11 mouse cellular contexts compared by ENCODE assay signal in the genomic region with DNA sequence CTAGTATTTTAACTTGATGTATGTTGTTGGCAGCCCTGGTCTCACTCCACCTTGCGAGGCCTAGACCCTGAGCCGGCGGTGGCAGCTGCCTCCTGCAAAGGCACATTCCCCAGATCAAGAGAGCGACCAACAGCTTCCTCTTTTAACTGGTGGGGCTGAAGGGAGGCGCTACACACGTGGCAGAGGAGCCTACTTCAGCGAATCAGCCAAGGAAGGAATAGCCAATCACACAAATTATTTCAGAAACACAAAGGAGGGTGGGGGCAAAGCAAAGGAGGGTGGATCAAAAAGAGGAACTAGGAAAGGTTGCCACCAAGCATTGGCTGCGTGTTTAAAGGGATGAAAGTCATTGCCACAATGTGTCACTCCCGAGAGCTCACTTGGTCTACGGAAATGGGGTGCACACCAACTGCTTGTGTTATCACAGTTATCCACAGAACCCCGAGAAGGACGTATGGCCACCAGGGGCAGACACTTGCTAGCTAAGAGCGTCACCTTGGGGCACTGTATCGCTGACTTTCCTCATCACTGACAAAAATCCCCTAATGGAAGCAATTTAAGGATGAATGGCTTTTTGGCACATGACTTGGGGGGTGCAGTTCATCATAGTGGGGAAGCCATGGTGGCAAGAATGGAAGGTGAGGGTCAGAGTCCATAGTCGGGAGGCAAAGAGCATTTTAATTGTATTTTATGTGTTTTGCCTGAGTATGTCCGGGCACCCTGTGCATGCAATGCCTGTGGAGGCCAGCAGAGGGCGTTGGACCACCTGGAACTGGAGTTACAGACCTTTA. TPM values are rescaled to one million over a fixed set of nuclear protein-coding genes. Genes with fewer than 3 reads are reported as not detected.
DNase-seq lines count a peak whose midpoint lies in the region; ATAC-seq and TF ChIP-seq lines count a peak whose summit lies in the region.
"Had no signal": no experiment of that assay in that cellular context is flagged by ENCODE, and none has a peak within 500 bp of the region (broad histone marks: within the 10 kb centered on the region; RNA-seq: fewer than 3 reads in every experiment).

No protein-coding gene starts in this region.

- H3K9ac ChIP-seq in MEL (ENCODE audit: control insufficient read depth, low read depth, low read length, poor library complexity, severe bottlenecking): peak overlapping the region; percentile 45
- H3K9ac ChIP-seq in liver, embryonic 14.5 days (replicated peaks): no peak overlapping the region
- no peak overlapping the region for H3K9ac ChIP-seq in forebrain, embryonic 16.5 days (replicated peaks; ENCODE audit: low read depth, low read length)
- H3K9ac ChIP-seq: heart, embryonic 15.5 days; midbrain, embryonic 13.5 days had no signal

- H3K4me3 ChIP-seq in MEL (ENCODE audit: control insufficient read depth in 1 of 2, insufficient read depth in 1 of 2, low read depth in 2 of 2, low read length in 2 of 2): peak overlapping the region in 1 of 2 experiments; percentile 0; a peak in 1 of 4 replicates
- H3K4me3 ChIP-seq in liver, embryonic 14.5 days (ENCODE audit: insufficient read depth in 1 of 2, low read depth in 2 of 2, low read length in 2 of 2): no peak overlapping the region
- no peak overlapping the region for H3K4me3 ChIP-seq in forebrain, embryonic 16.5 days (replicated peaks; ENCODE audit: low read length)
- no peak overlapping the region for H3K4me3 ChIP-seq in heart, embryonic 10.5 days
- H3K4me3 ChIP-seq: heart, embryonic 15.5 days; midbrain, embryonic 13.5 days had no signal

- peaks cover 26 to 41% of the 10 kb centered on the region in 2 experiments for H3K4me1 ChIP-seq in MEL (ENCODE audit: control insufficient read depth in 1 of 2, insufficient read depth in 2 of 2, low read length in 2 of 2)
- 0 out of 4 replicates have a peak, but pooled peaks cover 0 to 2% of the 10 kb centered on the region in 2 experiments for H3K4me1 ChIP-seq in liver, embryonic 14.5 days (replicated peaks; ENCODE audit: control insufficient read depth in 2 of 2, insufficient read depth in 2 of 2, low read length in 1 of 2)
- H3K4me1 ChIP-seq in forebrain, embryonic 16.5 days (replicated peaks; ENCODE audit: control insufficient read depth, insufficient read depth, low read length): peaks cover 10% of the 10 kb centered on the region; the same call in 1 of the 2 replicates
- H3K4me1 ChIP-seq in heart, embryonic 10.5 days: peaks cover 8% of the 10 kb centered on the region; the same call in 1 of the 2 replicates

- TF ChIP-seq CTCF in MEL (IDR thresholded peaks at IDR 0.05 in 2 of 3, conservative IDR thresholded peaks at IDR 0.05 in 1 of 3; ENCODE audit: control insufficient read depth in 1 of 3, insufficient read depth in 1 of 3, low read depth in 2 of 3, low read length in 3 of 3, poor library complexity in 1 of 3, severe bottlenecking in 1 of 3): peak; percentile 62 to 89 (median 86)
- TF ChIP-seq CTCF in liver, embryonic 14.5 days (IDR thresholded peaks at IDR 0.05; ENCODE audit: low read depth): peak; percentile 73

- peak overlapping the region; percentile 75 for H3K27ac ChIP-seq in MEL (ENCODE audit: control insufficient read depth, low read depth, low read length)
- H3K27ac ChIP-seq in liver, embryonic 14.5 days: no peak overlapping the region
- no peak overlapping the region for H3K27ac ChIP-seq in forebrain, embryonic 16.5 days (ENCODE audit: low read length)
- no peak overlapping the region for H3K27ac ChIP-seq in heart, embryonic 10.5 days
- H3K27ac ChIP-seq: heart, embryonic 15.5 days; midbrain, embryonic 13.5 days had no signal

- peak; percentile 80 to 99 for TF ChIP-seq POLR2A in MEL (IDR thresholded peaks at IDR 0.05; ENCODE audit: control insufficient read depth in 1 of 2, insufficient read depth in 1 of 2, low read depth in 1 of 2, low read length in 2 of 2, poor library complexity in 1 of 2)

- peaks cover 41 to 53% of the 10 kb centered on the region in 2 experiments for H3K36me3 ChIP-seq in MEL (ENCODE audit: control insufficient read depth in 1 of 2, insufficient read depth in 2 of 2, low read length in 2 of 2)
- peaks cover 8% of the 10 kb centered on the region for H3K36me3 ChIP-seq in liver, embryonic 14.5 days (replicated peaks; ENCODE audit: control insufficient read depth, insufficient read depth, low read depth)
- H3K36me3 ChIP-seq in forebrain, embryonic 16.5 days (ENCODE audit: control insufficient read depth, insufficient read depth): no peaks in the 10 kb centered on the region
- H3K36me3 ChIP-seq in heart, embryonic 10.5 days: peaks cover 13% of the 10 kb centered on the region
- H3K36me3 ChIP-seq: heart, embryonic 15.5 days; midbrain, embryonic 13.5 days had no signal

- H3K27me3 ChIP-seq in MEL (ENCODE audit: control insufficient read depth in 1 of 2, insufficient read depth in 2 of 2, low read length in 2 of 2): no peaks in the 10 kb centered on the region
- no peaks in the 10 kb centered on the region for H3K27me3 ChIP-seq in liver, embryonic 14.5 days (ENCODE audit: control insufficient read depth, insufficient read depth, low read length)
- H3K27me3 ChIP-seq in forebrain, embryonic 16.5 days (replicated peaks; ENCODE audit: control insufficient read depth, insufficient read depth, low read length): no peaks in the 10 kb centered on the region
- H3K27me3 ChIP-seq in heart, embryonic 10.5 days (ENCODE audit: insufficient read depth, poor library complexity, severe bottlenecking): no peaks in the 10 kb centered on the region
- H3K27me3 ChIP-seq: heart, embryonic 15.5 days; midbrain, embryonic 13.5 days had no signal

- 32% methylated on average over 17 of the region's 17 CpGs for WGBS in liver, embryonic 14.5 days (ENCODE audit: insufficient replicate concordance)
- WGBS in forebrain, embryonic 16.5 days: 89% methylated on average over 17 of the region's 17 CpGs
- 85% methylated on average over 17 of the region's 17 CpGs for WGBS in heart, embryonic 10.5 days

- H3K4me2 ChIP-seq in liver, embryonic 14.5 days (ENCODE audit: low read depth): no peak overlapping the region
- no peak overlapping the region for H3K4me2 ChIP-seq in forebrain, embryonic 16.5 days (ENCODE audit: low read length)
- H3K4me2 ChIP-seq: heart, embryonic 15.5 days; midbrain, embryonic 13.5 days had no signal

- no peaks in the 10 kb centered on the region for H3K9me3 ChIP-seq in MEL (replicated peaks; ENCODE audit: insufficient read depth, low read length)
- H3K9me3 ChIP-seq in liver, embryonic 14.5 days (ENCODE audit: control insufficient read depth, low read length): peaks cover 2% of the 10 kb centered on the region; the same call in 1 of the 2 replicates
- no peaks in the 10 kb centered on the region for H3K9me3 ChIP-seq in forebrain, embryonic 16.5 days (ENCODE audit: control insufficient read depth, low read length)
- H3K9me3 ChIP-seq in heart, embryonic 10.5 days: 0 out of 2 replicates have a peak, but pooled peaks cover 3% of the 10 kb centered on the region
- H3K9me3 ChIP-seq: heart, embryonic 15.5 days; midbrain, embryonic 13.5 days had no signal

- TF ChIP-seq EP300 in MEL (IDR thresholded peaks at IDR 0.05; ENCODE audit: low read depth in 1 of 2, low read length in 2 of 2): peak; percentile 65 to 69
- TF ChIP-seq EP300 in liver, embryonic 14.5 days (IDR thresholded peaks at IDR 0.05; ENCODE audit: low read depth): no peak

- peak; percentile 63 for ATAC-seq in liver, embryonic 14.5 days (ENCODE audit: insufficient read depth)
- no peak for ATAC-seq in forebrain, embryonic 16.5 days
- ATAC-seq: midbrain, embryonic 13.5 days had no signal

- DNase-seq in adrenal gland, adult 2 months: peak; percentile 21
- DNase-seq in adrenal gland, postnatal 10 days: no peak
- DNase-seq in MEL (ENCODE audit: low read depth, low spot score): peak; percentile 99
- DNase-seq in liver, embryonic 14.5 days (ENCODE audit: low read depth in 3 of 3, low spot score in 3 of 3): peak in 1 of 3 experiments; percentile 55
- peak; percentile 38 for DNase-seq in spleen, adult 12 weeks (ENCODE audit: low spot score)
- DNase-seq in layer of hippocampus, postnatal 25 days (ENCODE audit: extremely low spot score in 1 of 2, low spot score in 1 of 2): no peak
- no peak for DNase-seq in heart, embryonic 10.5 days (ENCODE audit: low spot score)
- DNase-seq: cerebellum, adult 8-10 months had no signal

- TF ChIP-seq RAD21 in MEL (IDR thresholded peaks at IDR 0.05; ENCODE audit: low read depth, low read length): peak; percentile 28

- peaks cover 66% of the 10 kb centered on the region for H3K79me2 ChIP-seq in MEL (ENCODE audit: control insufficient read depth, insufficient read depth, low read length, poor library complexity)

TF ChIP-seq in MEL, 35 proteins besides CTCF, POLR2A, EP300 and RAD21 (continues in another document):
- TF ChIP-seq MYB (IDR thresholded peaks at IDR 0.05; ENCODE audit: low read depth, low read length): peak; percentile 58
- peak; percentile 31 for TF ChIP-seq TAL1 (IDR thresholded peaks at IDR 0.05; ENCODE audit: low read length)
- TF ChIP-seq NELFE (IDR thresholded peaks at IDR 0.05; ENCODE audit: low read depth, low read length): peak; percentile 91
- TF ChIP-seq ZMIZ1 (IDR thresholded peaks at IDR 0.05; ENCODE audit: low read depth, low read length): peak; percentile 90
- no peak for TF ChIP-seq USF2 (IDR thresholded peaks at IDR 0.05; ENCODE audit: borderline replicate concordance in 1 of 2, insufficient read depth in 1 of 2, low read depth in 1 of 2, low read length in 2 of 2)
- no peak; the same call in 1 of the 2 replicates for TF ChIP-seq E2F4 (IDR thresholded peaks at IDR 0.05; ENCODE audit: borderline replicate concordance, low read depth, low read length)
- TF ChIP-seq KAT2A (conservative IDR thresholded peaks at IDR 0.05; ENCODE audit: low read depth, low read length): peak; percentile 49; the same call in 1 of the 2 replicates
- peak; percentile 100 for TF ChIP-seq SIN3A (IDR thresholded peaks at IDR 0.05; ENCODE audit: low read length)
- no peak; the same call in 1 of the 2 replicates for TF ChIP-seq MAFK (IDR thresholded peaks at IDR 0.05; ENCODE audit: borderline replicate concordance, low read depth, low read length)
- TF ChIP-seq MAX (IDR thresholded peaks at IDR 0.05; ENCODE audit: low read length): peak; percentile 97
- no peak for TF ChIP-seq JUND (IDR thresholded peaks at IDR 0.05; ENCODE audit: low read depth, low read length)

RNA-seq across cellular contexts. Expression of a gene that starts 20.1 kb away (rescaled TPM):
- total RNA-seq in adrenal gland, adult 2 months (2021): 10 to 100 TPM; 72.9 to 82.5 TPM
- polyA plus RNA-seq in adrenal gland, adult 2 months (2012; rRNA removed): 19.1 and 30.8 TPM in 2 replicates
- 10 to 100 TPM; 53.0 to 60.6 TPM for total RNA-seq in adrenal gland, postnatal 10 days (2021)
- 64.1 and 90.2 TPM in 2 replicates for total RNA-seq in MEL (2012; rRNA removed)
- 100 to 1,000 TPM in 1 of 2 experiments, 10 to 100 TPM in 1; 80.9 to 133 TPM for polyA plus RNA-seq in MEL (2012; ENCODE audit: insufficient read depth in 1 of 2, insufficient read length in 2 of 2, low read depth in 1 of 2, low replicate concordance in 2 of 2, missing spikeins in 1 of 2)
- 4.7 and 4.8 TPM in 2 replicates for polyA plus RNA-seq in liver, embryonic 14.5 days (2012; rRNA removed)
- 17.7 and 20.3 TPM in 2 replicates for polyA plus RNA-seq in liver, embryonic 14.5 days (2014; fragmentation: Nextera tagmentation; extraction: Ambion mirVana)
- 10 to 100 TPM; 27.8 to 30.6 TPM for total RNA-seq in layer of hippocampus, postnatal 25 days (2021)
- 39.3 and 42.6 TPM in 2 replicates for polyA plus RNA-seq in forebrain, embryonic 16.5 days (2015; fragmentation: Nextera tagmentation; extraction: Ambion mirVana)
- 23.3 and 24.9 TPM in 2 replicates for polyA plus RNA-seq in heart, embryonic 10.5 days (2016; fragmentation: Nextera tagmentation; extraction: Ambion mirVana)

Comparison
In these comparisons a context has a peak if more than half of its experiments do, and no peak if none do; other contexts are left out.
1. DNase-seq: peak in adrenal gland, adult 2 months (single experiment), MEL (single experiment) and spleen, adult 12 weeks (single experiment); none in adrenal gland, postnatal 10 days (single experiment), layer of hippocampus, postnatal 25 days (0 of 2) and heart, embryonic 10.5 days (single experiment).